Mouse (Mus musculus) forebrain, embryonic 11.5 days (tissue): Measurements from ENCODE around the gene Rftn1. TPM values are rescaled to one million over a fixed set of nuclear protein-coding genes. Genes with fewer than 3 reads are reported as not detected.

ENCODE experiments used
- ATAC-seq: fragments of 200-750 bp; cut with Nextera tagmentation; replicated peaks from 2 replicates; pipeline ENCODE4 v1.8.0; 2017; ENCODE audit warnings: moderate TSS enrichment; ENCODE audit not compliant: low FRiP score
- DNase-seq: peaks from one replicate; pipeline ENCODE4 v3.0.0-alpha.2; 2017; ENCODE audit warnings: low spot score
- H3K27ac ChIP-seq: fragments of 300-500 bp; sonication (generic); 2 replicates; pipeline ENCODE4 v1.5.1; 2014; ENCODE audit warnings: low read depth, low read length
- H3K27me3 ChIP-seq: fragments of 300-500 bp; sonication (generic); 2 replicates; pipeline ENCODE4 v1.6.1; 2014; ENCODE audit warnings: mild to moderate bottlenecking, low read length, mixed read lengths; ENCODE audit not compliant: control insufficient read depth, insufficient read depth
- H3K36me3 ChIP-seq: fragments of 300-500 bp; sonication (generic); 2 replicates; pipeline ENCODE4 v1.6.1; 2014; ENCODE audit warnings: mild to moderate bottlenecking, low read length, moderate library complexity, mixed read lengths; ENCODE audit not compliant: control insufficient read depth, insufficient read depth
- H3K4me1 ChIP-seq: fragments of 300-500 bp; sonication (generic); replicated peaks from 2 replicates; pipeline ENCODE4 v1.6.1; 2014; ENCODE audit warnings: low read length, mixed read lengths; ENCODE audit not compliant: control insufficient read depth, insufficient read depth
- H3K4me2 ChIP-seq: fragments of 300-500 bp; sonication (generic); 2 replicates; pipeline ENCODE4 v1.6.1; 2014; ENCODE audit warnings: low read depth, mild to moderate bottlenecking, low read length, moderate library complexity, mixed read lengths; ENCODE audit not compliant: severe bottlenecking
- H3K4me3 ChIP-seq: fragments of 300-500 bp; sonication (generic); 2 replicates; pipeline ENCODE4 v1.5.1; 2014; ENCODE audit warnings: low read depth, low read length
- H3K9ac ChIP-seq: fragments of 300-500 bp; sonication (generic); 2 replicates; pipeline ENCODE4 v1.6.1; 2014; ENCODE audit warnings: low read length
- H3K9me3 ChIP-seq: fragments of 300-500 bp; sonication (generic); 2 replicates; pipeline ENCODE4 v1.6.1; 2016; ENCODE audit warnings: low read length, mixed read lengths; ENCODE audit not compliant: control insufficient read depth
- WGBS: fragments of 180-500 bp; shearing (Covaris S2); extraction: QIAGEN DNeasy Blood & Tissue Kit; methylation state at CpG from one replicate; pipeline ENCODE4 v1.1.7; 2014; 5-methylcytosine and 5-hydroxymethylcytosine counted together
- polyA plus RNA-seq: library from polyadenylated mRNA; unstranded; fragments of >200 nt; fragmentation: Nextera tagmentation; extraction: Ambion mirVana; gene quantifications from 2 replicates; pipeline ENCODE4 v1.2.1, GENCODE M21; 2014

Gene Rftn1
- polyA plus RNA-seq, 1 experiment from 2014 or later = 11.6 TPM

- no peak overlapping the region for H3K4me3 ChIP-seq
- no peaks in the 10 kb centered on the region for H3K36me3 ChIP-seq
- peaks cover 4% of the 10 kb centered on the region; the same call in 1 of the 2 replicates for H3K4me1 ChIP-seq
- ATAC-seq (no peak), DNase-seq (no peak)
- H3K9ac ChIP-seq = no peak overlapping the region
- peaks cover 8% of the 10 kb centered on the region for H3K27me3 ChIP-seq
- no peak overlapping the region for H3K4me2 ChIP-seq
- no peaks in the 10 kb centered on the region for H3K9me3 ChIP-seq
- 80% methylated on average over 4 of the region's 4 CpGs for WGBS
- no peak overlapping the region for H3K27ac ChIP-seq
Observed at GRCm38 (mm10) chr17:50185083-50185482, 5.4 kb downstream of the Rftn1 start.

GRCm38 (mm10) chr17:50184217-50185038 is 6.0 kb downstream of the Rftn1 start:
- Histone ChIP-seq H3K27me3 (peaks cover 2% of the 10 kb centered on the region; the same call in 1 of the 2 replicates), H3K36me3 (no peaks in the 10 kb centered on the region), H3K4me1 (peaks cover 1% of the 10 kb centered on the region; the same call in 1 of the 2 replicates), H3K9me3 (no peaks in the 10 kb centered on the region), H3K9ac (no peak overlapping the region), H3K4me3 (no peak overlapping the region), H3K4me2 (no peak overlapping the region), H3K27ac (no peak overlapping the region)
- ATAC-seq = no peak
- no peak for DNase-seq
- 83% methylated on average over 12 of the region's 12 CpGs for WGBS

GRCm38 (mm10) chr17:50183300-50183699 is 7.2 kb downstream of the Rftn1 start:
- no peaks in the 10 kb centered on the region for H3K4me1 ChIP-seq
- H3K27ac ChIP-seq = no peak overlapping the region
- no peak overlapping the region for H3K9ac ChIP-seq
- H3K36me3 ChIP-seq = no peaks in the 10 kb centered on the region
- WGBS = 91% methylated on average over 4 of the region's 4 CpGs
- H3K27me3 ChIP-seq = no peaks in the 10 kb centered on the region
- ATAC-seq (no peak), DNase-seq (no peak)
- no peak overlapping the region for H3K4me2 ChIP-seq
- H3K9me3 ChIP-seq = no peaks in the 10 kb centered on the region
- no peak overlapping the region for H3K4me3 ChIP-seq

GRCm38 (mm10) chr17:50182542-50182951 is 7.9 kb downstream of the Rftn1 start:
- no peak for ATAC-seq
- WGBS = 79% methylated on average over 3 of the region's 3 CpGs
- DNase-seq = no peak
- Histone ChIP-seq H3K27ac (no peak overlapping the region), H3K36me3 (no peaks in the 10 kb centered on the region), H3K27me3 (no peaks in the 10 kb centered on the region), H3K4me3 (no peak overlapping the region), H3K9me3 (no peaks in the 10 kb centered on the region; the same call in 1 of the 2 replicates), H3K9ac (no peak overlapping the region), H3K4me2 (no peak overlapping the region), H3K4me1 (no peaks in the 10 kb centered on the region)

GRCm38 (mm10) chr17:50180899-50181570 is 9.4 kb downstream of the Rftn1 start:
- no peaks in the 10 kb centered on the region; the same call in 1 of the 2 replicates for H3K9me3 ChIP-seq
- no peak overlapping the region for H3K27ac ChIP-seq
- DNase-seq (no peak), ATAC-seq (no peak)
- WGBS = 87% methylated on average over 4 of the region's 4 CpGs
- H3K27me3 ChIP-seq = no peaks in the 10 kb centered on the region
- no peak overlapping the region for H3K4me3 ChIP-seq
- no peak overlapping the region for H3K9ac ChIP-seq
- H3K36me3 ChIP-seq = no peaks in the 10 kb centered on the region
- H3K4me2 ChIP-seq = no peak overlapping the region
- no peaks in the 10 kb centered on the region for H3K4me1 ChIP-seq

GRCm38 (mm10) chr17:50173776-50174175 is 16.7 kb downstream of the Rftn1 start:
- no peak for DNase-seq

GRCm38 (mm10) chr17:50173368-50173767 is 17.1 kb downstream of the Rftn1 start:
- no peak overlapping the region for H3K4me3 ChIP-seq
- ATAC-seq = no peak
- 95% methylated on average over 5 of the region's 5 CpGs for WGBS
- DNase-seq = no peak
- H3K9me3 ChIP-seq = no peaks in the 10 kb centered on the region; the same call in 1 of the 2 replicates
- H3K36me3 ChIP-seq = no peaks in the 10 kb centered on the region
- H3K4me1 ChIP-seq = no peaks in the 10 kb centered on the region
- H3K4me2 ChIP-seq = no peak overlapping the region
- H3K9ac ChIP-seq = no peak overlapping the region
- no peak overlapping the region for H3K27ac ChIP-seq
- no peaks in the 10 kb centered on the region for H3K27me3 ChIP-seq

More at GRCm38 (mm10) chr17:50173776-50174175, 16.7 kb downstream of the Rftn1 start:
- H3K9ac ChIP-seq = no peak overlapping the region
- no peaks in the 10 kb centered on the region; the same call in 1 of the 2 replicates for H3K9me3 ChIP-seq
- no peak overlapping the region for H3K4me2 ChIP-seq
- no peak overlapping the region for H3K4me3 ChIP-seq
- ATAC-seq = no peak
- no peaks in the 10 kb centered on the region for H3K36me3 ChIP-seq
- H3K27ac ChIP-seq = no peak overlapping the region
- H3K27me3 ChIP-seq = no peaks in the 10 kb centered on the region
- no peaks in the 10 kb centered on the region for H3K4me1 ChIP-seq
- 90% methylated on average over 3 of the region's 3 CpGs for WGBS

GRCm38 (mm10) chr17:50172795-50173194 is 17.7 kb downstream of the Rftn1 start:
- Histone ChIP-seq H3K36me3 (no peaks in the 10 kb centered on the region), H3K9ac (no peak overlapping the region), H3K4me2 (no peak overlapping the region), H3K9me3 (no peaks in the 10 kb centered on the region; the same call in 1 of the 2 replicates), H3K4me1 (no peaks in the 10 kb centered on the region), H3K4me3 (no peak overlapping the region), H3K27ac (no peak overlapping the region), H3K27me3 (no peaks in the 10 kb centered on the region)
- WGBS = 90% methylated on average over 6 of the region's 6 CpGs
- DNase-seq = no peak
- no peak for ATAC-seq
